Mouse (Mus musculus) embryonic fibroblast, embryonic 13.5 days (primary cell): Measurements from ENCODE around the gene Jpt1.

Experiments
- CTCF ChIP-seq: IDR thresholded peaks from 2 replicates; pipeline ENCODE4 v1.5.1; 2011; ENCODE audit warnings: mild to moderate bottlenecking, control low read depth, low read length, moderate library complexity, borderline replicate concordance; ENCODE audit not compliant: insufficient read depth
- POLR2A ChIP-seq: IDR thresholded peaks from 2 replicates; pipeline ENCODE4 v1.6.1; 2011; ENCODE audit warnings: low read depth, mild to moderate bottlenecking, control low read depth, low read length, moderate library complexity

DNA sequence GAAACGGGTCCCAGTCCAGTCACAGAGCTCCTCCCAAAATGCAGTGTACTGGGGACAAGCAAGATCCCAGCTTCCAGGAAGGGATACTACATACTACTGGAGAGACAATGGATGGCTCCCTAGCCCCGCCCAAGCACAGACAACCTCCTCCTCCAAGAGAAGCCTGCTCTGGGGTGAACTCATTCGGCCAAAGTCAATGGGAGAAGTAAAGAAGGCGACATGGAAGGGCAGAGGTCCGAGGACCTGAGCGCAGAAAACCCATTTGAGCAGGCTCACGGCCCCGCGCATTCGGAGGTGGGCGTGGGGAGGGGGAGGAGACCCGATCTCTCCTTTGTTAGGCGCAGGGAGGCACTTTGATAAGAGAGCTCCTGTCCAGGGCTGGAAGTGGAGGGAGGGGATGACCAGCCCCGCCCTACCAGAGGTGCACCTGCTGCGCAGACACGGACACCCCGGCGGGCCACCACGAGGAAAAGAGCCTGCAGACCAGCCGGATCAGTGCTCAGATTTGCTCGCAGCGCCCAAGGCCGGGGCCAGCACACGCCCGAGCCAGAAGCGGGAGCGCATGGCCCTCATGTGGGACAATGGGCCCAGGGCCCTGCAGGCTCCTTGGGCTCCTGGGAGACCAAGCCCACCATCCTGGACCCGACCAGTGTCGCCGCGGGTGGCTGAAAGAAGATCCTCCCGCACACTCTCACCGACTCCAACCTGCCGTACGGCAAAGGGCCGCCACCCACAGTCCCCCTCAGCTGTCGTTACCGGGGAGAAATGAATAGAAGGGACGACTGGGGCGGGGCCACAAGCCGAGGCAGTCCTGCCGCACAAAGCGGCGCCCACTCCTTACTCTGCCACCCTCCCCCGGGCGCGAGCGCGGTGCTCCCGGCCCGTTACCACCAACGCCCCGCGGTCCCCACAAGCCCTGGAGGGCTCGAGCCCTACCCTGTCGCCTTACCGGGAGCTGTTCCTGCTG lies 633 bp downstream of the Jpt1 start:
- no peak for TF ChIP-seq CTCF
- TF ChIP-seq POLR2A: no peak
